ENCODE assay signal across 14 mouse cellular contexts in genomic region chr16:24651655-24652654, GRCm38 (mm10).
A peak's percentile ranks its signal among the peaks of the same experiment; 100 is the strongest.
DNase-seq lines count a peak whose midpoint lies in the region; ATAC-seq lines count a peak whose summit lies in the region.
"Had no signal": no experiment of that assay in that cellular context is flagged by ENCODE, and none has a peak within 500 bp of the region (broad histone marks: within the 10 kb centered on the region; RNA-seq: fewer than 3 reads in every experiment).

No protein-coding gene starts in this region.

- no peak overlapping the region for H3K27ac ChIP-seq in neural tube, embryonic 15.5 days (replicated peaks)
- H3K27ac ChIP-seq: heart, embryonic 10.5 days had no signal

- ATAC-seq in granulocyte monocyte progenitor cell, adult 5-6 weeks (replicated peaks; ENCODE audit: poor library complexity, severe bottlenecking) = peak; percentile 91
- ATAC-seq in monocyte, adult 5-6 weeks (replicated peaks; ENCODE audit: insufficient number of reproducible peaks, low FRiP score, low TSS enrichment, poor library complexity, severe bottlenecking) = peak; percentile 76
- no peak for ATAC-seq in neural tube, embryonic 15.5 days (ENCODE audit: low FRiP score)

- no peak overlapping the region for H3K4me3 ChIP-seq in neural tube, embryonic 15.5 days (replicated peaks)
- H3K4me3 ChIP-seq: heart, embryonic 10.5 days; myocyte had no signal

- peak; percentile 29 for DNase-seq in cerebellum, adult 9-10 months
- DNase-seq in cerebellum, postnatal 14 days = no peak
- peak; percentile 55 for DNase-seq in 416B (ENCODE audit: low read depth)
- no peak for DNase-seq in embryo, embryonic 11 days
- DNase-seq in gastrocnemius, postnatal 14 days = no peak
- DNase-seq: cerebellum, adult 11-12 months; heart, postnatal 4 days; kidney, postnatal 10 days; right cerebral cortex, postnatal 4 days had no signal

- H3K4me2 ChIP-seq in neural tube, embryonic 15.5 days = no peak overlapping the region

- no peak overlapping the region for H3K9ac ChIP-seq in neural tube, embryonic 15.5 days (replicated peaks)

- H3K36me3 ChIP-seq in neural tube, embryonic 15.5 days = no peaks in the 10 kb centered on the region

- H3K27me3 ChIP-seq in neural tube, embryonic 15.5 days (replicated peaks) = no peaks in the 10 kb centered on the region

- H3K4me1 ChIP-seq in neural tube, embryonic 15.5 days = peaks cover 7% of the 10 kb centered on the region; the same call in 1 of the 2 replicates

- intact Hi-C loops in gastrocnemius, postnatal 14 days (cut with DNase I; ENCODE audit: low total_unique reads) = no loop called here

- H3K9me3 ChIP-seq in neural tube, embryonic 15.5 days (replicated peaks) = no peaks in the 10 kb centered on the region
- H3K9me3 ChIP-seq: heart, embryonic 10.5 days had no signal

- 66% methylated on average over 8 of the region's 8 CpGs for WGBS in neural tube, embryonic 15.5 days

Comparison
In these comparisons a context has a peak if more than half of its experiments do, and no peak if none do; other contexts are left out.
1. DNase-seq: peak in cerebellum, adult 9-10 months (single experiment) and 416B (single experiment); none in cerebellum, postnatal 14 days (0 of 2), embryo, embryonic 11 days (single experiment) and gastrocnemius, postnatal 14 days (single experiment).